ENCODE assay signal across 9 mouse cellular contexts in the genomic region with DNA sequence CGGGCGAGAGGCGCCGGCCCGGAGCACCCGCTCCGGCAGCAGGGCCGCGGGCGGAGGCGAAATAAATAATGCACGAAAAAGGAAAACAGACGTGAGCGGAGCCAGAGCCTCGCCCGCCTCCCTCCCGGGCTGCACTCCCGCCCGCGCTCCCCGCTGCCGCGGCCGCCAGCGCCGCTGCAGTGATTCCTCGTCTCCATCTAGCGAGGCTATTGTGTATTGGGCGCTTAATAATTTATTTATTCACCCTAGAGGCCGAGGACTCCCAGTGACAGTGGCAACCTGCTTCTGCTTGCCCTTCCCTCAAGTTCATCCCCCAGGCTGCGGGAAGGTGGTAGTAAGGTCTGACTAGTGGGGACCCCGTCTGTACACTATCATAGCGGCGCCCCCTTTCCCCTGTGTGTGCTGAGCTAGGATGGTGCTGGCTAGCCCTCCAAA. TPM values are rescaled to one million over a fixed set of nuclear protein-coding genes. Genes with fewer than 3 reads are reported as not detected.
A peak's percentile ranks its signal among the peaks of the same experiment; 100 is the strongest.
DNase-seq lines count a peak whose midpoint lies in the region; ATAC-seq and TF ChIP-seq lines count a peak whose summit lies in the region.
"Had no signal": no experiment of that assay in that cellular context is flagged by ENCODE, and none has a peak within 500 bp of the region (broad histone marks: within the 10 kb centered on the region; RNA-seq: fewer than 3 reads in every experiment).

No protein-coding gene starts in this region.

- no peaks in the 10 kb centered on the region for H3K9me3 ChIP-seq in intestine, postnatal 0 days (ENCODE audit: control insufficient read depth)
- H3K9me3 ChIP-seq in midbrain, embryonic 12.5 days, result no peaks in the 10 kb centered on the region
- H3K9me3 ChIP-seq in stomach, embryonic 15.5 days, result no peaks in the 10 kb centered on the region

- peak overlapping the region; percentile 88 for H3K4me2 ChIP-seq in intestine, postnatal 0 days (replicated peaks; ENCODE audit: low read depth)
- H3K4me2 ChIP-seq in midbrain, embryonic 12.5 days (replicated peaks), result peak overlapping the region; percentile 94
- peak overlapping the region; percentile 91 for H3K4me2 ChIP-seq in stomach, embryonic 15.5 days

- H3K4me3 ChIP-seq in intestine, postnatal 0 days (ENCODE audit: low read depth, low read length), result peak overlapping the region; percentile 61
- H3K4me3 ChIP-seq in midbrain, embryonic 12.5 days, result peak overlapping the region; percentile 82
- H3K4me3 ChIP-seq in stomach, embryonic 15.5 days (replicated peaks), result peak overlapping the region; percentile 69

- no peaks in the 10 kb centered on the region for H3K36me3 ChIP-seq in intestine, postnatal 0 days (ENCODE audit: control insufficient read depth, insufficient read depth)
- H3K36me3 ChIP-seq in midbrain, embryonic 12.5 days, result no peaks in the 10 kb centered on the region
- H3K36me3 ChIP-seq in stomach, embryonic 15.5 days, result no peaks in the 10 kb centered on the region

- peak overlapping the region; percentile 68 for H3K27ac ChIP-seq in intestine, postnatal 0 days (ENCODE audit: low read depth, low read length)
- peak overlapping the region; percentile 84 for H3K27ac ChIP-seq in midbrain, embryonic 12.5 days (replicated peaks)
- peak overlapping the region; percentile 86 for H3K27ac ChIP-seq in stomach, embryonic 15.5 days

- under 1% methylated on average over 32 of the region's 34 CpGs for WGBS in intestine, postnatal 0 days
- under 1% methylated on average over 34 of the region's 34 CpGs for WGBS in midbrain, embryonic 12.5 days
- 1% methylated on average over 31 of the region's 34 CpGs for WGBS in stomach, embryonic 15.5 days

- DNase-seq in adrenal gland, adult 2 months, result peak; percentile 81
- DNase-seq in embryo, embryonic 11 days, result peak; percentile 77
- DNase-seq in gastrocnemius, postnatal 4 days (ENCODE audit: low spot score in 2 of 2), result peak; percentile 38 to 64
- peak; percentile 62 for DNase-seq in left cerebral cortex, postnatal 4 days
- no peak for DNase-seq in thymus, postnatal 4 days

- TF ChIP-seq CTCF in intestine, postnatal 0 days (IDR thresholded peaks at IDR 0.05; ENCODE audit: low read depth), result peak; percentile 63

- peaks cover 44% of the 10 kb centered on the region; the same call in 1 of the 2 replicates for H3K27me3 ChIP-seq in intestine, postnatal 0 days (replicated peaks; ENCODE audit: control insufficient read depth, insufficient read depth, low read length)
- H3K27me3 ChIP-seq in midbrain, embryonic 12.5 days, result peaks cover 47% of the 10 kb centered on the region
- H3K27me3 ChIP-seq in stomach, embryonic 15.5 days (replicated peaks), result peaks cover 20% of the 10 kb centered on the region; the same call in 1 of the 2 replicates

- no peaks in the 10 kb centered on the region for H3K4me1 ChIP-seq in intestine, postnatal 0 days (replicated peaks; ENCODE audit: control insufficient read depth, insufficient read depth, low read length)
- H3K4me1 ChIP-seq in midbrain, embryonic 12.5 days, result peaks cover 22% of the 10 kb centered on the region
- H3K4me1 ChIP-seq in stomach, embryonic 15.5 days, result 0 out of 2 replicates have a peak, but pooled peaks cover 5% of the 10 kb centered on the region

- peak; percentile 37; the same call in 1 of the 2 replicates for ATAC-seq in intestine, postnatal 0 days
- peak; percentile 77 for ATAC-seq in midbrain, embryonic 12.5 days (ENCODE audit: low FRiP score, low read depth)
- peak; percentile 62; the same call in 1 of the 2 replicates for ATAC-seq in stomach, embryonic 15.5 days (ENCODE audit: insufficient read depth, low FRiP score, low read depth)

- intact Hi-C loops in left cerebral cortex, postnatal 4 days (cut with DNase I), result no loop called here

- peak overlapping the region; percentile 65 for H3K9ac ChIP-seq in intestine, postnatal 0 days (ENCODE audit: low read depth, low read length)
- H3K9ac ChIP-seq in midbrain, embryonic 12.5 days (replicated peaks), result peak overlapping the region; percentile 89
- peak overlapping the region; percentile 46 for H3K9ac ChIP-seq in stomach, embryonic 15.5 days

RNA-seq across cellular contexts. Expression of a gene that starts 0.7 kb away (rescaled TPM):
- 1 to 10 TPM in 1 of 2 experiments, under 1 TPM in 1; 0.75 to 2.9 TPM for total RNA-seq in adrenal gland, adult 2 months (2021)
- 1.1 and 2.2 TPM in 2 replicates for polyA plus RNA-seq in adrenal gland, adult 2 months (2012; rRNA removed)
- total RNA-seq in gastrocnemius, postnatal 4 days (2021), result 1 to 10 TPM; 1.8 to 2.3 TPM
- polyA plus RNA-seq in intestine, postnatal 0 days (2015; fragmentation: Nextera tagmentation; extraction: Ambion mirVana), result 0.44 and 0.51 TPM in 2 replicates
- total RNA-seq in left cerebral cortex, postnatal 4 days (2021), result 1 to 10 TPM in 1 of 2 experiments, under 1 TPM in 1; 0.62 to 1.8 TPM
- 2.9 and 3.0 TPM in 2 replicates for polyA plus RNA-seq in midbrain, embryonic 12.5 days (2016; fragmentation: Nextera tagmentation; extraction: Ambion mirVana)
- 1.4 TPM in 2 replicates for polyA plus RNA-seq in stomach, embryonic 15.5 days (2015; fragmentation: Nextera tagmentation; extraction: Ambion mirVana)
- total RNA-seq: neutrophil, adult 5-6 weeks had no signal
